ENCODE assay signal across 26 mouse cellular contexts in the genomic region with DNA sequence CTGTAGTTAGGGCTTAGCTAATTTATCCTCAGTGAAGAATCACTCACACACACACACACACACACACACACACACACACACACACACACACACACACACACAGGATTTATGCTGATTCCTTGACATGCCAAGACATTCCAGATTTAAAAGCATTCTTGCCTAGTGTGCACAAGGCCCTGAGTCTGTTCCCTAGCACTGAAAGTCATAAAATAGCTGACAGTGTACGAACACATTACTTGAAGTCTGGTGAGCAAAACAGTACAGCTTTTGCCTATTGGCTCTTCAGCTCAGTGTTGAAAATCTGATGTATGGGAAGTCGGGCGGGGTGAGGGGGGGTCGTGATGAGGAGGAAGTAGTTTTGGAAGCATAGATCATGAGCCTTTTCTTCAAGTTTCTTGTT. TPM values are rescaled to one million over a fixed set of nuclear protein-coding genes. Genes with fewer than 3 reads are reported as not detected.
A peak's percentile ranks its signal among the peaks of the same experiment; 100 is the strongest.
DNase-seq lines count a peak whose midpoint lies in the region; ATAC-seq and TF ChIP-seq lines count a peak whose summit lies in the region.
"Had no signal": no experiment of that assay in that cellular context is flagged by ENCODE, and none has a peak within 500 bp of the region (broad histone marks: within the 10 kb centered on the region; RNA-seq: fewer than 3 reads in every experiment).

No protein-coding gene starts in this region.

- H3K36me3 ChIP-seq in lung, postnatal 0 days (ENCODE audit: insufficient read depth, low read length) = no peaks in the 10 kb centered on the region
- H3K36me3 ChIP-seq: embryonic facial prominence, embryonic 15.5 days; hindbrain, embryonic 13.5 days; limb, embryonic 15.5 days had no signal

- peak; percentile 43 for DNase-seq in heart, adult 11 months
- no peak for DNase-seq in heart, postnatal 36 days
- DNase-seq in kidney, postnatal 10 days = peak; percentile 44
- DNase-seq in kidney, adult 18-20 months = no peak
- peak; percentile 39 for DNase-seq in lung, postnatal 0 days (ENCODE audit: low spot score)
- no peak for DNase-seq in lung, postnatal 14 days
- DNase-seq in ovary, postnatal 14 days (ENCODE audit: low spot score) = no peak
- DNase-seq: adrenal gland, postnatal 36 days; cerebellum, adult 11 months; cerebellum, adult 9-11 months; gastrocnemius, postnatal 25 days; heart, adult 2 months; heart, postnatal 14 days; lung, postnatal 10 days; midbrain, embryonic 14.5 days; retina, postnatal 1 day; right cerebral cortex, postnatal 25 days; spleen, adult 18-20 months; thymus, postnatal 14 days had no signal

- TF ChIP-seq EP300 in lung, postnatal 0 days (IDR thresholded peaks at IDR 0.05) = no peak

- no peak overlapping the region for H3K9ac ChIP-seq in lung, postnatal 0 days (replicated peaks; ENCODE audit: low read depth)
- H3K9ac ChIP-seq: embryonic facial prominence, embryonic 15.5 days; heart, embryonic 13.5 days; hindbrain, embryonic 13.5 days; limb, embryonic 15.5 days; liver, embryonic 14.5 days had no signal

- H3K9me3 ChIP-seq in lung, postnatal 0 days (ENCODE audit: low read length) = no peaks in the 10 kb centered on the region
- H3K9me3 ChIP-seq: embryonic facial prominence, embryonic 15.5 days; heart, embryonic 13.5 days; hindbrain, embryonic 13.5 days; limb, embryonic 15.5 days had no signal

- H3K4me1 ChIP-seq in lung, postnatal 0 days (ENCODE audit: insufficient read depth, low read depth, low read length) = no peaks in the 10 kb centered on the region; the same call in 1 of the 2 replicates
- H3K4me1 ChIP-seq: heart, embryonic 13.5 days; megakaryocyte, embryonic 14.5 days had no signal

- no peak overlapping the region for H3K27ac ChIP-seq in lung, postnatal 0 days (ENCODE audit: low read length)
- H3K27ac ChIP-seq: embryonic facial prominence, embryonic 15.5 days; heart, adult 2 months; heart, embryonic 13.5 days; hindbrain, embryonic 13.5 days; limb, embryonic 15.5 days; liver, embryonic 14.5 days had no signal

- no peak overlapping the region for H3K4me2 ChIP-seq in lung, postnatal 0 days (replicated peaks; ENCODE audit: low read depth, low read length)
- H3K4me2 ChIP-seq: embryonic facial prominence, embryonic 15.5 days; heart, embryonic 13.5 days; hindbrain, embryonic 13.5 days; limb, embryonic 15.5 days had no signal

- no peak for TF ChIP-seq CTCF in lung, postnatal 0 days (IDR thresholded peaks at IDR 0.05)

- no peak overlapping the region for H3K4me3 ChIP-seq in lung, postnatal 0 days (ENCODE audit: low read depth, low read length)
- H3K4me3 ChIP-seq: embryonic facial prominence, embryonic 15.5 days; heart, adult 2 months; heart, embryonic 13.5 days; hindbrain, embryonic 13.5 days; limb, embryonic 15.5 days; megakaryocyte, embryonic 14.5 days had no signal

- intact Hi-C loops in heart, postnatal 36 days (cut with DNase I) = no loop called here

- ATAC-seq in lung, postnatal 0 days = 0 out of 2 replicates have a peak, but pooled peaks have one; percentile 11
- ATAC-seq: CD4-positive, CD25-positive, alpha-beta regulatory T cell, adult 4 months had no signal

- H3K27me3 ChIP-seq in lung, postnatal 0 days (replicated peaks; ENCODE audit: insufficient read depth, low read length) = no peaks in the 10 kb centered on the region
- H3K27me3 ChIP-seq: embryonic facial prominence, embryonic 15.5 days; heart, embryonic 13.5 days; hindbrain, embryonic 13.5 days; limb, embryonic 15.5 days; megakaryocyte, embryonic 14.5 days had no signal

- 61% methylated on average over 4 of the region's 4 CpGs for WGBS in lung, postnatal 0 days

RNA-seq across cellular contexts. Expression of gene Kitl, which starts 37.5 kb away (rescaled TPM):
- 10 to 100 TPM; 60.9 to 70.1 TPM for total RNA-seq in heart, postnatal 36 days (2021)
- polyA plus RNA-seq in lung, postnatal 0 days (2015; fragmentation: Nextera tagmentation; extraction: Ambion mirVana) = 75.2 and 93.6 TPM in 2 replicates

Comparison
In these comparisons a context has a peak if more than half of its experiments do, and no peak if none do; other contexts are left out.
1. DNase-seq: peak in heart, adult 11 months (single experiment), kidney, postnatal 10 days (single experiment) and lung, postnatal 0 days (single experiment); none in heart, postnatal 36 days (0 of 2), kidney, adult 18-20 months (single experiment), lung, postnatal 14 days (single experiment) and ovary, postnatal 14 days (single experiment).